Mouse (Mus musculus): ENCODE measurements around the gene Cyp27a1. TPM values are rescaled to one million over a fixed set of nuclear protein-coding genes. Genes with fewer than 3 reads are reported as not detected.
A peak's percentile ranks its signal among the peaks of the same experiment; 100 is the strongest.

Cyp27a1 gene
- polyA plus RNA-seq (2012; ENCODE audit: insufficient read depth, insufficient read length, missing spikeins), result 40.2 and 90.5 TPM in 2 replicates

- Histone ChIP-seq H3K27ac (replicated peaks; ENCODE audit: low read depth, low read length) (peak within 1 kb of the TSS; percentile 81), H3K4me1 (ENCODE audit: control insufficient read depth, insufficient read depth, insufficient read length, low read length) (peaks cover 7% of the 10 kb centered on the region; the same call in 1 of the 2 replicates), H3K4me3 (ENCODE audit: insufficient read depth, low read depth, low read length) (peak within 1 kb of the TSS; percentile 74)
Measured at GRCm38 (mm10) chr1:74713099-74713858, at the start of gene Cyp27a1. TSS of gene Cyp27a1 (plus strand) at chr1:74713574.

- Histone ChIP-seq H3K27ac (replicated peaks; ENCODE audit: low read depth, low read length) (no peak overlapping the region), H3K4me1 (ENCODE audit: control insufficient read depth, insufficient read depth, insufficient read length, low read length) (peaks cover 5% of the 10 kb centered on the region)
Measured at GRCm38 (mm10) chr1:74665153-74665552, 48.2 kb upstream of the Cyp27a1 start.

GRCm38 (mm10) chr1:74668371-74668770, 45.0 kb upstream of the Cyp27a1 start:
- Histone ChIP-seq H3K4me1 (ENCODE audit: control insufficient read depth, insufficient read depth, insufficient read length, low read length) (peaks cover 2% of the 10 kb centered on the region), H3K27ac (replicated peaks; ENCODE audit: low read depth, low read length) (no peak overlapping the region)

More at GRCm38 (mm10) chr1:74665153-74665552, 48.2 kb upstream of the Cyp27a1 start:
- H3K4me3 ChIP-seq (ENCODE audit: insufficient read depth, low read depth, low read length), result no peak overlapping the region

GRCm38 (mm10) chr1:74672731-74673130, 40.6 kb upstream of the Cyp27a1 start:
- Histone ChIP-seq H3K4me1 (ENCODE audit: control insufficient read depth, insufficient read depth, insufficient read length, low read length) (peaks cover under 1% of the 10 kb centered on the region), H3K27ac (replicated peaks; ENCODE audit: low read depth, low read length) (no peak overlapping the region), H3K4me3 (ENCODE audit: insufficient read depth, low read depth, low read length) (no peak overlapping the region)

More at GRCm38 (mm10) chr1:74668371-74668770, 45.0 kb upstream of the Cyp27a1 start:
- H3K4me3 ChIP-seq (ENCODE audit: insufficient read depth, low read depth, low read length), result no peak overlapping the region

GRCm38 (mm10) chr1:74676863-74677262, 36.5 kb upstream of the Cyp27a1 start:
- no peak overlapping the region for H3K27ac ChIP-seq (replicated peaks; ENCODE audit: low read depth, low read length)
- no peak overlapping the region for H3K4me3 ChIP-seq (ENCODE audit: insufficient read depth, low read depth, low read length)
- no peaks in the 10 kb centered on the region for H3K4me1 ChIP-seq (ENCODE audit: control insufficient read depth, insufficient read depth, insufficient read length, low read length)

- H3K27ac ChIP-seq (replicated peaks; ENCODE audit: low read depth, low read length), result no peak overlapping the region
- H3K4me3 ChIP-seq (ENCODE audit: insufficient read depth, low read depth, low read length), result no peak overlapping the region
- H3K4me1 ChIP-seq (ENCODE audit: control insufficient read depth, insufficient read depth, insufficient read length, low read length), result no peaks in the 10 kb centered on the region
Measured at GRCm38 (mm10) chr1:74677843-74678242, 35.5 kb upstream of the Cyp27a1 start.

GRCm38 (mm10) chr1:74687131-74687530, 26.2 kb upstream of the Cyp27a1 start:
- no peak overlapping the region for H3K27ac ChIP-seq (replicated peaks; ENCODE audit: low read depth, low read length)
- H3K4me3 ChIP-seq (ENCODE audit: insufficient read depth, low read depth, low read length), result no peak overlapping the region
- no peaks in the 10 kb centered on the region for H3K4me1 ChIP-seq (ENCODE audit: control insufficient read depth, insufficient read depth, insufficient read length, low read length)

- Histone ChIP-seq H3K27ac (replicated peaks; ENCODE audit: low read depth, low read length) (no peak overlapping the region), H3K4me3 (ENCODE audit: insufficient read depth, low read depth, low read length) (no peak overlapping the region), H3K4me1 (ENCODE audit: control insufficient read depth, insufficient read depth, insufficient read length, low read length) (0 out of 2 replicates have a peak, but pooled peaks cover 3% of the 10 kb centered on the region)
Measured at GRCm38 (mm10) chr1:74693891-74694583, 19.3 kb upstream of the Cyp27a1 start.

GRCm38 (mm10) chr1:74695836-74696235, 17.5 kb upstream of the Cyp27a1 start:
- Histone ChIP-seq H3K4me3 (ENCODE audit: insufficient read depth, low read depth, low read length) (no peak overlapping the region), H3K27ac (replicated peaks; ENCODE audit: low read depth, low read length) (no peak overlapping the region), H3K4me1 (ENCODE audit: control insufficient read depth, insufficient read depth, insufficient read length, low read length) (0 out of 2 replicates have a peak, but pooled peaks cover 3% of the 10 kb centered on the region)

GRCm38 (mm10) chr1:74697416-74697815, 16.0 kb upstream of the Cyp27a1 start:
- Histone ChIP-seq H3K4me1 (ENCODE audit: control insufficient read depth, insufficient read depth, insufficient read length, low read length) (0 out of 2 replicates have a peak, but pooled peaks cover 3% of the 10 kb centered on the region), H3K27ac (replicated peaks; ENCODE audit: low read depth, low read length) (no peak overlapping the region), H3K4me3 (ENCODE audit: insufficient read depth, low read depth, low read length) (no peak overlapping the region)

GRCm38 (mm10) chr1:74698353-74698752, 15.0 kb upstream of the Cyp27a1 start:
- H3K27ac ChIP-seq (replicated peaks; ENCODE audit: low read depth, low read length), result peak overlapping the region; percentile 62

GRCm38 (mm10) chr1:74698791-74699190, 14.6 kb upstream of the Cyp27a1 start:
- Histone ChIP-seq H3K27ac (replicated peaks; ENCODE audit: low read depth, low read length) (peak overlapping the region; percentile 62), H3K4me1 (ENCODE audit: control insufficient read depth, insufficient read depth, insufficient read length, low read length) (0 out of 2 replicates have a peak, but pooled peaks cover 3% of the 10 kb centered on the region), H3K4me3 (ENCODE audit: insufficient read depth, low read depth, low read length) (no peak overlapping the region)

More at GRCm38 (mm10) chr1:74698353-74698752, 15.0 kb upstream of the Cyp27a1 start:
- Histone ChIP-seq H3K4me1 (ENCODE audit: control insufficient read depth, insufficient read depth, insufficient read length, low read length) (0 out of 2 replicates have a peak, but pooled peaks cover 3% of the 10 kb centered on the region), H3K4me3 (ENCODE audit: insufficient read depth, low read depth, low read length) (no peak overlapping the region)

GRCm38 (mm10) chr1:74702142-74702553, 11.2 kb upstream of the Cyp27a1 start:
- H3K4me3 ChIP-seq (ENCODE audit: insufficient read depth, low read depth, low read length), result no peak overlapping the region
- H3K27ac ChIP-seq (replicated peaks; ENCODE audit: low read depth, low read length), result no peak overlapping the region
- 0 out of 2 replicates have a peak, but pooled peaks cover 3% of the 10 kb centered on the region for H3K4me1 ChIP-seq (ENCODE audit: control insufficient read depth, insufficient read depth, insufficient read length, low read length)

GRCm38 (mm10) chr1:74704156-74704555, 9.2 kb upstream of the Cyp27a1 start:
- Histone ChIP-seq H3K4me1 (ENCODE audit: control insufficient read depth, insufficient read depth, insufficient read length, low read length) (no peaks in the 10 kb centered on the region), H3K4me3 (ENCODE audit: insufficient read depth, low read depth, low read length) (no peak overlapping the region), H3K27ac (replicated peaks; ENCODE audit: low read depth, low read length) (no peak overlapping the region)

- Histone ChIP-seq H3K4me3 (ENCODE audit: insufficient read depth, low read depth, low read length) (no peak overlapping the region), H3K27ac (replicated peaks; ENCODE audit: low read depth, low read length) (no peak overlapping the region), H3K4me1 (ENCODE audit: control insufficient read depth, insufficient read depth, insufficient read length, low read length) (no peaks in the 10 kb centered on the region)
Measured at GRCm38 (mm10) chr1:74705016-74705415, 8.4 kb upstream of the Cyp27a1 start.

Data from brown adipose tissue, adult 24 weeks (tissue).